In the genomic region with DNA sequence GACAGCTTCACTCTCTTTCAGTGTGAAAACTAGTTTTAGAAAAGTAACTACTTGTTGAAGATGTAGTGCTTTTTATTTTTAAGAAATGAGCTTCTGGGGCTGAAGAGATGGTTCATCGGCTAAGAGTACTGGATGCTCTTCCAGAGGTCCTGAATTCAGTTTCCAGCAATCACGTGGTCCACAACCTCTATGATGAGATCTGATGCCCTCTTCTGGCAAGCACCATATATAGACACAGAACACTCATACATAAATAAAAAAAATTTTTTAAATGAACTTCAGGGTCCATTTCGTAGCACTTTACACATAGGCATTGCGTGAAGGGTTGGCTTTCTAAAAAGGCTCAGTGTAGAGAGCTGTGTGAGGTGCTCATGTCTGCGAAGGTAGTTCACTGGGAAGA, we compare ENCODE assay signal across 10 mouse cellular contexts. TPM values are rescaled to one million over a fixed set of nuclear protein-coding genes. Genes with fewer than 3 reads are reported as not detected.
A peak's percentile ranks its signal among the peaks of the same experiment; 100 is the strongest.
DNase-seq lines count a peak whose midpoint lies in the region; ATAC-seq and TF ChIP-seq lines count a peak whose summit lies in the region.
"Had no signal": no experiment of that assay in that cellular context is flagged by ENCODE, and none has a peak within 500 bp of the region (broad histone marks: within the 10 kb centered on the region; RNA-seq: fewer than 3 reads in every experiment).

No protein-coding gene starts in this region.

- H3K27ac ChIP-seq in heart, adult 2 months, result no peak overlapping the region
- H3K27ac ChIP-seq in stomach, postnatal 0 days (replicated peaks), result no peak overlapping the region
- H3K27ac ChIP-seq: heart, embryonic 15.5 days had no signal

- intact Hi-C loops in heart, adult 2 months (cut with DNase I), result loop anchor here (5.0 kb wide), 1 partner anchor 49 kb away; no protein-coding TSS in a partner anchor
- intact Hi-C loops in heart, postnatal 36 days (cut with DNase I), result no loop called here

- no peaks in the 10 kb centered on the region for H3K9me3 ChIP-seq in stomach, postnatal 0 days (ENCODE audit: control insufficient read depth, low read length)
- H3K9me3 ChIP-seq: heart, embryonic 15.5 days had no signal

- no peak for DNase-seq in heart, adult 2 months
- DNase-seq in heart, postnatal 36 days, result no peak
- peak; percentile 17 for DNase-seq in thymus, postnatal 0 days (ENCODE audit: low spot score)
- no peak for DNase-seq in thymus, postnatal 10 days (ENCODE audit: low spot score in 2 of 2)
- DNase-seq in brain, embryonic 14.5 days (ENCODE audit: low read depth), result no peak
- no peak for DNase-seq in stomach, postnatal 0 days (ENCODE audit: low spot score)
- no peak for DNase-seq in adrenal gland, postnatal 14 days
- DNase-seq: lung, postnatal 4 days had no signal

- TF ChIP-seq EP300 in heart, adult 2 months (IDR thresholded peaks at IDR 0.05; ENCODE audit: insufficient read depth, low read depth, low read length), result no peak
- TF ChIP-seq EP300 in stomach, postnatal 0 days (optimal IDR thresholded peaks at IDR 0.05), result no peak

- peaks cover 6% of the 10 kb centered on the region for H3K4me1 ChIP-seq in heart, adult 2 months (ENCODE audit: control insufficient read depth, insufficient read depth, low read length)
- no peaks in the 10 kb centered on the region for H3K4me1 ChIP-seq in stomach, postnatal 0 days (replicated peaks; ENCODE audit: control insufficient read depth, insufficient read depth)
- H3K4me1 ChIP-seq: heart, embryonic 15.5 days had no signal

- no peak overlapping the region for H3K4me2 ChIP-seq in stomach, postnatal 0 days (replicated peaks; ENCODE audit: low read depth)
- H3K4me2 ChIP-seq: heart, embryonic 15.5 days had no signal

- no peak for TF ChIP-seq POLR2A in heart, adult 2 months (IDR thresholded peaks at IDR 0.05; ENCODE audit: insufficient read depth, low read depth, low read length)
- no peak for TF ChIP-seq POLR2A in brain, embryonic 14.5 days (IDR thresholded peaks at IDR 0.05; ENCODE audit: borderline replicate concordance, extremely low read depth, insufficient read depth, insufficient read length, poor library complexity, severe bottlenecking)

- 70% methylated on average over 5 of the region's 5 CpGs for WGBS in heart, adult 2 months
- 82% methylated on average over 5 of the region's 5 CpGs for whole genome bisulfite sequencing in stomach, postnatal 0 days

- no peaks in the 10 kb centered on the region for H3K27me3 ChIP-seq in heart, adult 2 months (ENCODE audit: control insufficient read depth, insufficient read depth, low read length)
- no peaks in the 10 kb centered on the region for H3K27me3 ChIP-seq in stomach, postnatal 0 days (ENCODE audit: control insufficient read depth, insufficient read depth, low read length)
- H3K27me3 ChIP-seq: heart, embryonic 15.5 days had no signal

- peaks cover 5% of the 10 kb centered on the region for H3K79me2 ChIP-seq in heart, adult 2 months (replicated peaks; ENCODE audit: control insufficient read depth, insufficient read depth, low read length)

- peaks cover 10% of the 10 kb centered on the region for H3K36me3 ChIP-seq in heart, adult 2 months (ENCODE audit: control insufficient read depth, insufficient read depth, low read length)
- no peaks in the 10 kb centered on the region for H3K36me3 ChIP-seq in stomach, postnatal 0 days (ENCODE audit: control insufficient read depth, insufficient read depth, low read length)
- H3K36me3 ChIP-seq: heart, embryonic 15.5 days had no signal

- peak; percentile 33 for TF ChIP-seq CTCF in heart, adult 2 months (IDR thresholded peaks at IDR 0.05)
- TF ChIP-seq CTCF in brain, embryonic 14.5 days (IDR thresholded peaks at IDR 0.05; ENCODE audit: borderline replicate concordance, extremely low read depth, insufficient read depth, insufficient read length), result peak; percentile 4; the same call in 1 of the 2 replicates
- TF ChIP-seq CTCF in stomach, postnatal 0 days (IDR thresholded peaks at IDR 0.05; ENCODE audit: low read depth), result peak; percentile 28; the same call in 1 of the 2 replicates

- no peak overlapping the region for H3K9ac ChIP-seq in heart, adult 2 months (ENCODE audit: low read depth, low read length)
- H3K9ac ChIP-seq in stomach, postnatal 0 days (ENCODE audit: low read length), result no peak overlapping the region
- H3K9ac ChIP-seq: heart, embryonic 15.5 days had no signal

- H3K4me3 ChIP-seq in heart, adult 2 months, result no peak overlapping the region
- no peak overlapping the region for H3K4me3 ChIP-seq in stomach, postnatal 0 days (ENCODE audit: low read depth, low read length)
- H3K4me3 ChIP-seq: heart, embryonic 15.5 days had no signal

- ATAC-seq in stomach, postnatal 0 days (ENCODE audit: low FRiP score, low TSS enrichment), result no peak
- ATAC-seq in monocyte, adult 5-6 weeks (replicated peaks; ENCODE audit: insufficient number of reproducible peaks, low FRiP score, low TSS enrichment, poor library complexity, severe bottlenecking), result no peak

RNA-seq across cellular contexts. Expression of gene Creb1, which starts 11.3 kb away (rescaled TPM):
- 10 to 100 TPM; 25.2 to 28.8 TPM for total RNA-seq in heart, adult 2 months (2021)
- 7.5 and 11.9 TPM in 2 replicates for polyA plus RNA-seq in heart, adult 2 months (2012; rRNA removed)
- 10 to 100 TPM; 22.7 to 25.6 TPM for total RNA-seq in heart, postnatal 36 days (2021)
- 40.2 and 43.2 TPM in 2 replicates for polyA plus RNA-seq in thymus, postnatal 0 days (2015; fragmentation: Nextera tagmentation; extraction: Ambion mirVana)
- 21.3 and 33.8 TPM in 2 replicates for polyA plus RNA-seq in brain, embryonic 14.5 days (2012; rRNA removed)
- 8.5 and 9.2 TPM in 2 replicates for polyA plus RNA-seq in stomach, postnatal 0 days (2015; fragmentation: Nextera tagmentation; extraction: Ambion mirVana)
- 42.1 and 47.9 TPM in 2 replicates for total RNA-seq in adrenal gland, postnatal 14 days (2021)
- 83.1 to 134 TPM (median 89.6 TPM) in 3 replicates for total RNA-seq in monocyte, adult 5-6 weeks (2017)
